Mouse (Mus musculus) cortical plate, adult 2 months (tissue): ENCODE results near the gene Cep131. TPM values are rescaled to one million over a fixed set of nuclear protein-coding genes. Genes with fewer than 3 reads are reported as not detected.

Experiments
- H3K27ac ChIP-seq: fragments of 200-500 bp; 2 replicates; pipeline ENCODE4 v1.5.1; 2012; ENCODE audit warnings: low read length, control low read depth, inconsistent platforms; ENCODE audit not compliant: insufficient read depth
- H3K4me1 ChIP-seq: fragments of 200-500 bp; 2 replicates; pipeline ENCODE4 v1.6.1; 2011; ENCODE audit warnings: low read length; ENCODE audit not compliant: control insufficient read depth, insufficient read depth
- H3K4me3 ChIP-seq: fragments of 200-500 bp; 2 replicates; pipeline ENCODE4 v1.5.1; 2011; ENCODE audit warnings: mild to moderate bottlenecking, low read length, control low read depth; ENCODE audit not compliant: insufficient read depth
- CTCF ChIP-seq: fragments of 200-500 bp; IDR thresholded peaks from 2 replicates; pipeline ENCODE4 v1.5.1; 2011; ENCODE audit warnings: mild to moderate bottlenecking, control low read depth, low read length; ENCODE audit not compliant: insufficient read depth; ENCODE audit errors: extremely low read depth
- POLR2A ChIP-seq: fragments of 200-500 bp; IDR thresholded peaks from 2 replicates; pipeline ENCODE4 v1.6.1; 2011; ENCODE audit warnings: mild to moderate bottlenecking, low read length, control low read depth; ENCODE audit not compliant: insufficient read depth; ENCODE audit errors: extremely low read depth
- polyA plus RNA-seq: library from polyadenylated mRNA; depleted of rRNA; stranded (reverse); fragments of >200 nt; gene quantifications from 2 replicates; pipeline ENCODE4 v1.2.3, GENCODE M21; 2012

Gene Cep131
- polyA plus RNA-seq, 1 experiment, result 32.1 TPM

GRCm38 (mm10) chr11:120071065-120071464 is 15.6 kb downstream of the Cep131 start:
- TF ChIP-seq CTCF, result no peak
- TF ChIP-seq POLR2A, result no peak
- no peak overlapping the region for H3K27ac ChIP-seq
- no peaks in the 10 kb centered on the region for H3K4me1 ChIP-seq
- no peak overlapping the region for H3K4me3 ChIP-seq

GRCm38 (mm10) chr11:120070286-120070930 is 16.2 kb downstream of the Cep131 start:
- TF ChIP-seq CTCF, result no peak
- no peak for TF ChIP-seq POLR2A
- Histone ChIP-seq H3K4me3 (no peak overlapping the region), H3K4me1 (no peaks in the 10 kb centered on the region), H3K27ac (no peak overlapping the region)

GRCm38 (mm10) chr11:120069261-120069660 is 17.4 kb downstream of the Cep131 start:
- Histone ChIP-seq H3K4me3 (no peak overlapping the region), H3K4me1 (no peaks in the 10 kb centered on the region), H3K27ac (no peak overlapping the region)
- TF ChIP-seq POLR2A (no peak), CTCF (no peak)

- Histone ChIP-seq H3K27ac (no peak overlapping the region), H3K4me1 (no peaks in the 10 kb centered on the region), H3K4me3 (no peak overlapping the region)
- TF ChIP-seq POLR2A, result no peak
- TF ChIP-seq CTCF, result no peak
Measured at GRCm38 (mm10) chr11:120067834-120068233, 18.8 kb downstream of the Cep131 start.

GRCm38 (mm10) chr11:120065291-120065690 is 21.3 kb downstream of the Cep131 start:
- no peaks in the 10 kb centered on the region for H3K4me1 ChIP-seq
- no peak overlapping the region for H3K27ac ChIP-seq
- TF ChIP-seq CTCF (peak; percentile 65), POLR2A (no peak)
- H3K4me3 ChIP-seq, result no peak overlapping the region

- Histone ChIP-seq H3K4me1 (no peaks in the 10 kb centered on the region), H3K4me3 (no peak overlapping the region), H3K27ac (no peak overlapping the region)
- TF ChIP-seq POLR2A, result no peak
- TF ChIP-seq CTCF, result no peak
Measured at GRCm38 (mm10) chr11:120064668-120065040, 22.0 kb downstream of the Cep131 start.

GRCm38 (mm10) chr11:120064006-120064667 is 22.5 kb downstream of the Cep131 start:
- no peak overlapping the region for H3K4me3 ChIP-seq
- TF ChIP-seq POLR2A, result no peak
- no peak for TF ChIP-seq CTCF
- no peak overlapping the region for H3K27ac ChIP-seq
- H3K4me1 ChIP-seq, result no peaks in the 10 kb centered on the region

GRCm38 (mm10) chr11:120063326-120063725 is 23.3 kb downstream of the Cep131 start:
- no peaks in the 10 kb centered on the region for H3K4me1 ChIP-seq
- H3K4me3 ChIP-seq, result no peak overlapping the region
- no peak overlapping the region for H3K27ac ChIP-seq
- TF ChIP-seq POLR2A, result no peak
- TF ChIP-seq CTCF, result no peak

- Histone ChIP-seq H3K4me3 (no peak overlapping the region), H3K4me1 (no peaks in the 10 kb centered on the region), H3K27ac (no peak overlapping the region)
- TF ChIP-seq CTCF, result no peak
- no peak for TF ChIP-seq POLR2A
Measured at GRCm38 (mm10) chr11:120060634-120061033, 26.0 kb downstream of the Cep131 start.
